Mouse (Mus musculus) heart, adult 2 months (tissue): ENCODE results near the gene Cd7.

Source experiments
- CTCF ChIP-seq: fragments of 200-600 bp; IDR thresholded peaks from 2 replicates; pipeline ENCODE4 v1.8.1; 2022; ENCODE audit warnings: antibody characterized with exemption, mild to moderate bottlenecking, moderate library complexity
- EP300 ChIP-seq: fragments of 200-500 bp; IDR thresholded peaks from 2 replicates; pipeline ENCODE4 v1.6.1; 2011; ENCODE audit warnings: low read depth, low read length, control low read depth; ENCODE audit not compliant: insufficient read depth

DNA sequence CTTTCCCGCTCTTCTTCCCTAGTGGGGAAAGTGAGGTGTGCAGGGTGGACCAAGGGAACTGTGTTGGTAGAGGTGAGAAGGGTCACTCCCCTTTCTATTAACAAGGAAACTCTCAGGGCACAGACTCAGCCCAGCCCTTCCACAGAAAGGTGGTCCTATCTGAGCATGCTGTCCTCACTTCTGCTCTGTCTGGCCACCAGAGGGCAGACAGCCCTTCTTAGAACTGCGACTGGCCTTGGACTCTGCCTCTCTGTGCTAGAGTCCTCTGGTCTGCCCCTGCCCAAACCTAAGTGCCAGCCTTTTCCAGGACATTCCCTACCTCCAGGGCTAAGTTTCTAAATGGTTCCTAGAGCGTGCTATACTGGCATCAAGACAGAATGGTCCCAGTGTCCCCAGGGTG lies 21.5 kb downstream of the Cd7 start:
- TF ChIP-seq CTCF: peak; percentile 83
- no peak for TF ChIP-seq EP300
